Mouse (Mus musculus): ENCODE measurements at regions not wholly inside any gene's neighbourhood (a gene's known extent, or its start where the extent isn't known, plus 50 kb on each side); places are given as distances from the start of the nearest gene placed in this dataset.

DNA sequence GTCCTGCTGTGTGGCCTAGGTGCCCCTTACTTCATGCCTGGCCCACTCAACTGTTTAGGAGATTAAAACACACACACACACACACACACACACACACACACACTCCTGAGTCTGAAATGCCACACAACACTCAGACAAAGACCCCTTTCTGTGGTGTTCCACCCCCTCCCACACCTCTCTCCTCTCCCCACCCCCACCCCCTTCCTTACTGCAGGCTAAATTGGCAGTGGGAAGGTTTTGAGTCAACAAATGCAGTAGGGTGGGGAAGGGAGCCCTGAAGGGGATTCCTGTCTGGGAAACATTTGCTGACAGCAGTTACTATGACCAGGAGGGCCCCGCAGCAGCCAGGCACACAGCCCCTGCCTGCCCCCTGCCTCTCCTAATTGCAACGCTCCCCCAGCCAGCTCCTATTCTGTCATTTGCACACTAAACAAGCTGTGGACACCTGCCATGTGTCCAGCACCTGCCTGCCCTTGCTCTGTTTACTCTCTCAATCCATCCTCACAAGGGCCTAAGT, 69.5 kb downstream of the Ephb3 start:
- no peak for DNase-seq (ENCODE audit: low read depth, low spot score)

DNA sequence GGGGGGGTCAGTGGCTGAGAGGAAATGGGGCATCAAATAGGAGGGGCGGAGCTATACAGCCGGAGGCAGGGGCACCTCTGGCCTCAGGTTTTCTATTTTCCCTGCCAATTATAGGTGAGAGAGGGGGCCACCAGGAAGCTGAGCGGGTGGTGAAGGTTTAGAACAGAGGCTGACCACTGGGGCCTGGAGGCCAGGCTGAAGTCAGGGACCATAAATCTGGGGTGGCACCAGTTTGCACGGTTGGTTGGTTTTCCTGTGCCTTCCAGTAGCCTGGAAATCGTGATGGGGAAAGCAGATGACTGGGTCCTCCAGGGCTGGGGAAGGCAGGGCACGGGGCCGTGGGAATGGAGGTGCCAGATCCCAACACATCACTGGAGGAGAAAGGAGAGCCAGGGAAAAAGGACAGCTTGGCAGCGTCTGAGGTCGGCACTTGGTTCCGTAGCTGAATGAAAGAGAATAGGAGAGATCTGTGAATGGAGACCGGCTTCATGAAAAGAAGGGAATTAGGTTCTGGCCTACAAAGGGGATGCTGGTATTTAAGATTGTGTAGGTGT, 73.3 kb downstream of the Ephb3 start:
- no peak for DNase-seq (ENCODE audit: low read depth, low spot score)

DNA sequence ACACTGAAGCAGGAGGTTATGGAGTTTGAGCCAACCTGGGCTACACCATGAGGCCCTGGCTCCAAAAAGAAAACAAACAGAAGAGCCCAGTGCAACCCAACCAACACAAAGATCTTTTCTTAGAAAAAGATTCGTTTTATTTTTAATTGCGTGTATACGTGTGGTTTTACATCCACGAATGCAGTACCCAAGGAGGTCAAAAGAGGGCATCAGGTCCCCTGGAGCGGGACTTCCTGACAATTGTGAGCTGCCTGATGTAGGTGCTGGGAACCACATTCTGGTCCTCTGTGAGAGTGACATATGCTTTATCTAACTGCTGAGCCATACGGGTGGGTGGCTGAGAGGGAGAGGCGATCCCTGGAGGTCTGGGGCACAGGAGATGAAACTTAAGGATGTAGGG, 73.8 kb downstream of the Ephb3 start:
- no peak for DNase-seq (ENCODE audit: low read depth, low spot score)

DNA sequence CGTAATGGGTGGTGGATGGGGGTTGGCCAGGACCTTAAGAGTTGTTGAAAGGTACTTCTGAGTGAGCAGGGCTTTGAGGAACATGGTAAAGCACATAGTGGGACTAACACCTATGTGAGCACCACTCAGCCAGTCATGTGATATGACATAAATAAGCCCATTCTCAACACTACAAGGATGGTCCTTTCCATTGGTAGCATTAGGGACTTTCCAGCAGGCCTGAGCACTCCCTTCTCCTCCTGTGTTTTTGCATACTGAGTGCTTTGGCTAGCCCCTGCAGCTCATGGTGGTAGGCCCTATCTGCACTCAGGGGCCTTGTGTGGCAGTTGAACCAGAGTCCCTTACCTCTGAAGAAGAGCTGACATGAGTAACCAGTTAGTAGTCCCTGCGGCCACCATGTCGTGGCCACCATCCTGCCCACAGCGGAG, 75.7 kb downstream of the Ephb3 start:
- DNase-seq (ENCODE audit: low read depth, low spot score), result no peak

DNA sequence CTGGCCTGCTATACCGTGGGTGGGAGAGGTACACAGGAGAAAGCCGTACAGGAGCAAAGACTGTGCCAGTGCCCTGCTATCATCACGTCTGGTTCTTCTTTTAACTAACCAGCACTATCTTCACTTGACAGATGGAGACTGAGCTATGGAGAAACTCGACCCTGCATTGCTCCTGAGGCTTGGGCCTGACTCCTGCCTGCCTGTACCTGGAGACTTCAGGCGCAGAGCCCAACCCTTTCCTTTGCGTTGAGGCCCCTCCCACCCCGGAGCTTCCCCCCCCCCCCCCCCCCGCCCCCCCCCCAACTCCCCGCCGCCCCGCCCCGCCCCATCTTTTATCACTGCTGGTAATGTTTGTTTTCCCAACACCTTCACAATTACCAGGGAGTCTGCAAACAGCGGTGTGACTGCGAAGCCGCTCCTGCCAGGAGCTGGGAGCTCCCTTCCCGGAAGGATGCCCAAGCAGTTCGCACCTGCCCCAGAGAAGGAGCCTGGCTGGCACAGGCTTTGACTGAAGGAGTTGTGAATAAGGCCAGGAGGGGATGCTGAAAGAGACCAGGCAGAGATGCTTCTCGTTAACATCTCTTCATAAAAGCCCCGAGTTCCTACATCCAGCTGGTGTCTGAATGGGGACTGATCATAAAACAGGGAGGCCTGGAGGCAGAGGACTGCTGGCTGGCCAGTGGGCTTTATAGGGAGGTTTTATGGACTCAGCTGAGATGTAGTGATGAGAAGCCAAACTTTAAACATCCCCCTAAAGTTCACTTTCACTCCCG, 77.6 kb downstream of the Ephb3 start:
- no peak for DNase-seq (ENCODE audit: low read depth, low spot score)

DNA sequence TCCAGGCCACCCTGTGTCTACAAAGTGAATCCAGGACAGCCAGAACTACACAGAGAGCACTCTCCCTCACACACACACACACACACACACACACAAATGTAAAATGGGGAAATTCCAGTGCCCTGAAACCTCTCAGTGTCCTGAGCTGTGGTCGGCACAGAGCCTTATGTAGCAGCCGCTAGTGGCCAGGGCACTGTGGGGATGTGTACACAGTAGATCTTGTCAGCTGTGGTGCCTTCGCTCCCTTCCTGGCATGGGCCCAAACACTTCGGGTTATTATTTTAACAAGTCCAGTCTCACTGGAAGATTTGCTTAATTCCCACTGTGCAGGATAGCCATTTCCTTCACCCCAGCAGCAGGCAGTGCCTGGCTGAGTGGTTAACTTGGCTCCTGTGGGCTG, 81.5 kb downstream of the Ephb3 start:
- DNase-seq (ENCODE audit: low read depth, low spot score), result no peak

DNA sequence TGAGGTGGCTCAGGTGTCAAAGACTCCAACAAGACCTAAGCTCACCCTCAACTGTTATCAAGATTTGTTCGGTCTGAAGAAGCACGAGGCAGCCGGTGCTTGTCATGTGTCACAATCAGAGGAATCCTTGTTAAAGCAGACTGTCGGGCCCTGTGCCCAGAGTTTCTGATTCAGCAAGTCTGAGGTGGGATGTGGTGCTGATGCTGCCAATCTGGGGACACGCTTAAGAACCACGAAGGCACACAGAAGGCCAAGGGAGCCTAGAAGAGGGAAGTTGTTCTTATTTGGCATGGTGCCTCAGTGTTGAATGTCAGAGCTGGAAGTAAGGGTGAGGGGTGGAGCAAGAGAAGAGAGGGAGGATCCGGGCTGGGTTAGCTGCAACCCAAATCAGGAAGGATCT, 85.0 kb downstream of the Ephb3 start:
- DNase-seq (ENCODE audit: low read depth, low spot score), result no peak

DNA sequence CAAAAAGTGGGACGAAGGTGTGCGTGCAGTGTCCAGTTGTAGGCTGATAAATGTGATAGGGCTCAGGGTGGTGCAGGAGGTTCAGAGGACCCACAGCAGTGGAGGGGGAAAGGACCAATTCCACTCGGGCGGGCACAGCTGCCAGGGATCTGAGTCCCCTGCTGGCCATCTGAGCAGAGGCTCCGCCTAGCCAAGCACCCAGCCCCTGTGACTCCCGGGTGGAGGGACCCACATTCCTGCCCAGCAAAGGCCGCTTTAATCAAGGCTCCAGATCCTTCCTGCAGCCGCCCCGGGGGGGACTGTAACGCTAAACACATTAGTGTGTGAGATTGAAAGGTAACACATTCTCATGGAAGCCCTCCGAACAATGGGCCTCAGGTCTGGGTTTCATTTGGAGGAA, 88.5 kb downstream of the Ephb3 start:
- no peak for DNase-seq (ENCODE audit: low read depth, low spot score)

DNA sequence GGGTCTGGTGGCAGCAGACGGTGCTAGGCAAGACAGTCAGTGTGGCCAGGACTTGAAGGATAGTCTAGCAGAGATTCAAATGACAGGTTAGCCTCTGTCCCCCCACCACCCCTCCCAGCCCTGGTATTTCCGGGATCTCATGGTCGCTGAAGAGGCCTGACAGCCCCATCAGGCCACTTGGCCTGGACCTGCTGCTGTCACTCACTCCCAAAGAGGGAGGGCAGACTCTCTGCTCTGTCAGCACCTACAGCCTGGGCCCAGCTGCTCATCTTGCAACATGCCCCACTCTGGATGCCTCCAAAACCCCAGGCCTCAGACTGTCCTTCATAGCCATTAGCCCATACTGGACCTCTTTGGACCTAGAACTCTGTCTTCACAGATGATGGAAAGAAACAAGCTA, 89.0 kb downstream of the Ephb3 start:
- no peak for DNase-seq (ENCODE audit: low read depth, low spot score)

DNA sequence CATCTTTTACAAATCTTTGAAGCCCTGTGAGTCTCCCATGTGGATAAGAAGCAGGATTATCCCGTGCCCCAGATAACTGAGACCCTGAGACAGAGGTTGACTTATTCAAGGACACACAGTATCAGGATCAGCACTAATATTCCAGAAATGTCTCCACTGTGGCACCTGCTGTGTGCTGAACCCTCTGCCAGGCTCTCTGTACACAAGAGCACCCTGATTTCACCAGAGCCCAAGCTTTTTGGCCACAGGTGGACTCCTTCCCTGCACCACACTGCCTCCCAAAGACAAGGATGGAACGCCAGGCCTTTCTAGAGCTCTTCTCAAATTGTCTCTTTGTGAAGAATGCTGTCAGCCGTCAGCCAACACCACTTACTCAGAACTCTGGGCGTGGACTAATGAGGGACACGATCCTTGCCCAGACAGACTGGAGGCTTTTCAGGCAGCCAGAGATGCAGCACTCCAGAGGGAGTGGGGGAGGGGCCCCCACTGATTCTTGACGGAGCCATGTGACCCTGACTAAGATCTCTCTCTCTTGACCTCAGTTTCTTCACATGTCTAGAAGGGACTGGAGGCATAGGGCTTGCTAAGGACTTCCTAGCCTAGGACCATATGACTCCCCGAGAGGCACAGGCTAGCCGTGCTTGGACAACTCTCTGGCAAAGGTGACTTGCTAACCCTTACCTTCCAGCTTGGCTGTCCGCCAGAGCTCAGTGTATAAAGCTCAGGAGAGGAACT, 90.3 kb downstream of the Ephb3 start:
- no peak for DNase-seq (ENCODE audit: low read depth, low spot score)

DNA sequence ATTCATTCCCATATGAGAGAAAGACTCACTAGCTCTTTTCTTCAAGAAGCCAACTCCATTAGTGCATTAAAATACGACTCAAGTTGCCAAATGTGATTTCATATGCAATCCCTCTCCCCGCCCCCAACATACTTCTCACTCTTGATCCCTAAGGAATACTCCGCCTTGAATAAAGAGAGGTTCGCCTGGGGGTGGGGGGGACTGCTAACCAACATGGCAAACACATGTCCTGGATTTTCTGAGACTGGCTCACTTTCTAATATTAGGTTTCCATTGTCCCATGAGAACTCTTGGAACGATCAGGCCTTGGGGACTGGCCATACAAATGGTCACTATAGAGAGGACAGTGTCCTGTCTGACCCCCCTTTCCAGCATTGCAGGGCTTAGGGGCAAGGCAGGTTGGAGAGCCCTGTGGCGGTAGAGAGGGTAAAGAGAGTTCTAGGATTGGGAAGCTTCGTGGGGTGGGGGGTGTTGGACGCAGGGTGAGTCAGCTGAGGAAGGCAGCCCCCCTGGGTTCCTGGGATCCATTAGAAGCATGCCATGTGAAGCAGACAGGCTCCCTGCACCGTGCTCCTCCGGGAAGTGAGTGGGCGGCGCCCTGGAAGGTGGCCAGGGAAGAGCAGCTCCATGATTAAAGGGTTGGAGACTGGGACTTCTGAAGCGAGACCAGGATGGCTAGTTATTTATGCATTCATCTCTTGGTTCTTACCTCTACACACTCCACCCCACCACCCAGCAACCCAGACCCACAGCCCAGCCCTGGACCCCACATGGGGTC, 91.6 kb downstream of the Ephb3 start:
- DNase-seq (ENCODE audit: low read depth, low spot score), result no peak

DNA sequence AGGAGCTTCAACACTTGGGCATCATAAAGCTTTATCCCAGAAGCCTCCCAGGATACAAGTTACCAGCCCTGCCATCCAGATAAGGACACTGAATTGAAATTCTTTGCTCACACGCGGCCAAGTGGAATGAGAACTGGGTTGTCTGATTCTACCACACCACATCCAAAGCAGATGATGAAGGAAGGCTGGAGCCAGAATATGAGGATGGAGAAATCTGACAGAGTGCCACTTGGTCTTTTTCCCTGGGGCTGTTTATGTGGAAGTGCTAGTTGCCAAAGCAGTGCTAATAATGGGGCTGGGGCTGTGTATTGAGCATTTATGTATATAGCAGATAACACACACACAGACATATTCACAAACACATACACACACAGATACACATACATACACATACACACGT, 92.2 kb downstream of the Ephb3 start:
- DNase-seq (ENCODE audit: low read depth, low spot score), result no peak

DNA sequence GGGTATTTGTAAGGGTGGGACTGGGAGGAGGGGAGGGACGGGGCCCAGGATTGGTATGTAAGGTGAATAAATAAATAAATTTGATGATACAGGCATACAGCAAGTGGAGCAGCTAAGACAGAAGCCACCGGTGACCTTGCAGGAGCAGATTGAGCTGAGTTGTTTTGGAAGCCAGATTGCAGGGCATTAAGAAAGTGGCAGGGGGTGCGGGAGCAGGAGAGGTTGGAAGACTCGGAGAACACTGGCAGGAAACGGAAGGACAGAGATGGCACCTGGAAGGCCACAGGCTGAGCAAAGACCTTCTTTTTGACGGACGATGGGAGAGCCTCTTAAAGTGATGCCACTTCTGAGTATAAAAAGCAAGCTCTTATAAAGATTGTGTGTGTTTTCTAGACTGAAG, 94.3 kb downstream of the Ephb3 start:
- no peak for DNase-seq (ENCODE audit: low read depth, low spot score)

DNA sequence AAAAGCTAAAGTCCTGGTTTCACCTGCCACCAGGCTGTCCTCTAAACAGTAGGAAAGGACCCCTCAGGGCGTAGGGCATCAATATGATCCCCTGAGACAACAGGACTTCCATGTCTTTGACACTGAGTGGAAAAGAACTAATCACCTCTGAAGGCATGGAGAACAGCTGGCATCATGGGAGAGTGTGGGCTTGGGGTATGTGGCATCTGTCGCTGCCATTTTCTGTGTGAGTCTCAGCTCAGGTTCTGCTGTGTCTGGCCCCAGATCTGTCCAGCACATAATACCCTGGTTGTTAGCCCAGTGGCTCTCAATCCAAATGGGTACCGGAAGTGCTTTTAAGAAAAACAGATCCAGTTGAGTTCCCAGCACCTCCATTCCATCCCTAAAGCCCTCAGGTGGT, 101.3 kb downstream of the Ephb3 start:
- no peak for DNase-seq (ENCODE audit: low read depth, low spot score)

DNA sequence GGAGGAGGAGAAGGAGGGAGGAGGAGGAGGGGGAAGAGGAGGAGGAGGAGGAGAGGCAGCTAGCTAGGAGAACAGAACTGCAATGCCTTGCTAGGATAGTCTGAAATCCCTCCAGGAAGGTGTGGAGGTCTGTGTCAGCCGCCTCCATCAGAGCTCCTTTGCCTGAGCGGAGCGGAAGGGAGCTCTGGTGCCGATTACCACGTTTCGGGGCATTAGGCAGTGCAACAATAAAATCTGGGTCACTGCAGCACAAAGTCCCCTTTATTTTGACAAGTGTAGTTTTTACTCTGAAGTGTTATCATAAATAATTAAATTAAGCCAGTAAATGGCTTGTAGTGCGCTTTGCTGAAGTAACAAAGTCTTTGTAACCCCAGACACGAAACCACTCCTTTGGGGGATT, 104.0 kb downstream of the Ephb3 start:
- no peak for DNase-seq (ENCODE audit: low read depth, low spot score)

DNA sequence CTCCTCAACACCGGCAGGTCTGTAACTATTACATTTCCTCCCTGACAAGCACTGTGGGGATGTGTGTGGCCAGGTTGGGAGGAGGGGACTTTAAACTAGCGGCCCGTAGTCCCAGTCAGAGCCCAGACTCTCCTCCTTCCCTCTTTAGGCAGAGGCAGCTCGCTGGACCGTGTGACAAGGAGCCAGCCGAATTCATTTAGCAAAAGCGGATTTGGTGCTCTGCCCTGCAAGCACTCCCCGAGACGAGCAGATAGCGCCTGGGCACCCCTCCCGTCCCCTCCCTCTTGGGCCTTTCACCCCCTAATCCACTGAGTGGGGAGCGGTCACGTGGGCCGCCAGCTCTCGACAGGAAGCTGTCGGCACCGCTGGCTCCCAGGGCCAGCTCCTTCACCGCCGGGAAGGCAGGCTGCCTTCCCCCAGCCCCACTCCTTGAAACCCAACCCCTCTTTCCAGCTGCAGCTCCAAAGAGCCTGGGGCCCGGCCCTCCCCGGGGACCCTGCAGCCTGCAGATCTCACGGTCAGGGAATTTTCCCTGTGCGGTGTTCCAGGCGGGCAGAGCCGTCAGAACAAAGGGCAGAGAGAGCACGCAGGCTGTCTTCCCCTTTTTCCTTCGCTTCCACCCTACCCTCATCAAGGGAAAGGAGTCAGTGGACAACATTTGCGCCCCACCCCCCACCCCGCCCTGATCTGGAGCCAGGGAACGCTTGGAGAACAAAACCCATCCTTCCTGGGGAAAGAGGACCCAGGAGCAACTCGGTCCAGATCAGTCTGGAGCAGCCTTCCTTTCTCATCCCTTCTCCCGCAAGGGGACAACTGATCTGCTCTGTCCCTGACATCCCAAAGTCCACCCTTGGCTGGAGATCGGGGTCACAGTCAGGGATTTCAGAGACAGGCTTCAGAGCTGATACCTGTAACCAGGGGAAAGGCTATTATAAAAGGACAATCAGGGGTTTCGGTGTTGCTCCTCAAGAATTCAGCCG, 106.4 kb downstream of the Ephb3 start:
- peak; percentile 86 for DNase-seq (ENCODE audit: low read depth, low spot score)

DNA sequence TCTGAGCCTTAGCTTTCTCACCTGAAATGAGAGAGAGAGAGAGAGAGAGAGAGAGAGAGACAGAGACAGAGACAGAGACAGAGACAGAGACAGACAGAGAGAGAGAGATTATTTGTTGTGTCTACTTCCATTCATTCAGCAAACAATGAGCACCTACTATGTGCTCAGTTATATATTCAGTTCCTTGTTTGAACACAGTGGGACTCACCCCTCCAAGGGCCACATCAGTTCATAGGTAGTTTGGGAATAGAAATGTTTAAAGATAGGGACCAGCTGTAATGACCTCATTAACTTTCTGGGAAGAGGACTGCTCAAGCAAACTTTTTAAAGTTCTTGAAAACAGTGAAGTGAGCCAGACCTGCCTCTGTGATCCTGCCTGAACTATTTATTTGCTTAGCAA, 107.2 kb downstream of the Ephb3 start:
- no peak for DNase-seq (ENCODE audit: low read depth, low spot score)

DNA sequence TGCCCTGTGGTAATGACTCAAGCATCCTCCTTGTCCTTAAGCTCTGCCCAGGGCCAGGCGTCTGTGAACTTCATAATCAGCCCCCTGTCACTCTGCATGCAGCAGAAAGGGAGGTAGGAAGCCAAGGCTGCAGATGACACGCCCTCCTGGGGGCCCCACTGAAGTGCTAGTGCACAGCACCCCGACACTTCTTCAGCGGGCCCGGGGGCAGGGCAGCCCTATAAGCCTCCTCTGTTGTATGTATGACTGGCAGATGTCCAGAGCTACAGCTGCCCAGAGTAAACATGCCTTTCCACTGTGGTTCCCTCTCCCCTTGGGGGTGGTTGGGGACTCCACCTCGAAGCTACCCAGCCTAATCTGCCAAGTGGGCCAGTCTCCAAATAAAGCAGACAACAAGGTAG, 107.2 kb upstream of the Vps8 start:
- DNase-seq (ENCODE audit: low read depth, low spot score), result no peak

DNA sequence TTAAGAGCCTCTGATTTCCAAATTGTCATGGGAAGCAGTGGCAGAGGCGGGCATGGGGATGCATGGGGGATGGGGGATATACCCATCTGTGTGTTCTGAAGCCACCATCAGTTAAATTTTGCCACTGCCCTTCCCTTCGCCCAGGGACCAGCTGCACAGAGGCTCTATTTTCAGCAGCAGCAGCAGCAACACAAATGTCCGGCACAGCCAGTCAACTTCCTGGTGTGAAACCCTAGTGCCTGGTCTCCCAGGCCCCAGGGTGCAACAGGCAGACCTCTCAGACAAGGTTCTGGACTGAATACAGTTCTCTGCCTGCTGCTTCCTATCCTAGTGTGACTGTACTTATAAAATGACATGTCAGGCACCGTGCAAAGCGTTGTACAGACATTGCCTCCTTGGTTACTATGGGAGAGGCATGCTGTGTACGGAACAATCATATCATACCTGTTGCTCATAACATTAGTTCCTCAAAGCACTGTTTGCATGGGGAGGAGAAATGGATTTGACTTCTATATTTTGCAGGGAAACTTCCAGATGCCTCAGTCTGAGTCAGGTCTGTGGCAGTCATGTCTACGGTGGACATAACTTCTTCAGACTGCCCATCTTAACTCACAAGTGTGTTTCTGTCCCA, 104.8 kb upstream of the Vps8 start:
- DNase-seq (ENCODE audit: low read depth, low spot score), result no peak

DNA sequence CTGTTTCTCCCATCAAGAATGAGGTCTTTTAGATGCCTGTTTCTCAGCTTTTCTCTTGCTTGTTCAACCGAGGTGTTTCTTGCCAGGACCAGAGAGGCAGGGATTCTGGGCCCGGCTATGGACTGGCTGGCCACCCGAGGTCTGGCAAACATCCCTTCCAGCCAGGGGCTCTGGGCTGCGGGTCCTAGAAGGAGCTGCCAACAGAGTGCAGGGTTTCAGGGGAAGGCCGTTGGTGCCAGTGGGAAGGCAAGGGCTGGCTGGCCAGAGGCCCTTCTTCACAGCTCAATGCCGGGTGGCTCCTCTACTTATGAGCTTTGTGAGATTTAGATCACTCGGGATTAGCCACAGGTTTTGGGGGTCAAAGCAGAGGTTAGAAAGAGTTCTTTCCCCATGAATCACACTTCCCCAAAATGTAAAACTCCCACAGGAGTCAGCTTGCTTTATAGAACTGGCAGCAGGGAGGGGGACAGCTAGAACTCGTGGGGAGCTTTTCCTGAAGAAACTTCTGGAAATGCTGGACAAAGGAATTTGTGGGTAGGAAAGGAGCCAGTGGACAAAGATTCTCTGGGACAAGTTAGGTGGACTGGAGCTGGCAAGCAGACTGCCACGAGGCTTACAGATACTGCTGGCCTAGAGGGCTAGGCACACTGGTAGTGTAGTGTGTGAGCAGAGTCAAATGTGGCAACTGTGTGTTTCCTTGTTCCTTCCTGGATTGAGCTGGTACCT, 104.1 kb upstream of the Vps8 start:
- no peak for DNase-seq (ENCODE audit: low read depth, low spot score)

Data from retina, adult 2 months (tissue).